Mouse (Mus musculus): Measurements from ENCODE around the gene Cmtm8.

DNA sequence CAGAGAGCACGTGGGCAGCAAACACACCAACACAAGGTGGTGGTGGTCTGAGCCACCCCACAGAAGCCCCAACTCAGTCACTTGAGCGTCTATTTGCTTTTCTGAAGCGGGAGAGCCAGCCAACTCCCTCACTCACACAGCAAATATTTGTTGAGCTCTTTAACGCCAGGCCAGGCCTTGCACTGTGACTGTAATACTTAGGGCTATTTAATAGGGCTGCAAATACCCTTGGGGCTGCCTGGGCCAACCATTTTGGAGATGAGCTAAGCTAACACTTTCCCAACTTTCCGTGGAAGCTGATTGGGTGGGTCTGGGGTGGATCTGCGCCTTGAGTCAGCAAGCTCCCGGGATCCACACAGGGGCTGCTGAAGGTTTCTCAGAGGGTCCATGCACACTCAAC lies 1.7 kb downstream of the Cmtm8 start:
- TF ChIP-seq POLR2A (IDR thresholded peaks at IDR 0.05; ENCODE audit: borderline replicate concordance, extremely low read depth, low read depth, low read length) (no peak), CTCF (IDR thresholded peaks at IDR 0.05; ENCODE audit: insufficient read depth, low read length) (no peak)

All from lung, adult 2 months (tissue).